Mouse (Mus musculus) stomach, postnatal 0 days (tissue): ENCODE measurements around the gene Smim24.

Experiments used
- CTCF ChIP-seq: IDR thresholded peaks from 2 replicates; pipeline ENCODE4 v1.5.1; 2016; ENCODE audit warnings: antibody characterized with exemption, low read depth, mild to moderate bottlenecking, moderate library complexity
- EP300 ChIP-seq: optimal IDR thresholded peaks from 2 replicates; pipeline ENCODE3; 2016; ENCODE audit warnings: antibody characterized with exemption

GRCm38 (mm10) chr10:81364666-81365065 is 28.2 kb upstream of the Smim24 start:
- TF ChIP-seq CTCF (no peak), EP300 (no peak)
